Comparison of ENCODE assay signal across 12 mouse cellular contexts in genomic region chr4:150956369-150957105, GRCm38 (mm10). TPM values are rescaled to one million over a fixed set of nuclear protein-coding genes. Genes with fewer than 3 reads are reported as not detected.
A peak's percentile ranks its signal among the peaks of the same experiment; 100 is the strongest.
DNase-seq lines count a peak whose midpoint lies in the region; ATAC-seq and TF ChIP-seq lines count a peak whose summit lies in the region.
"Had no signal": no experiment of that assay in that cellular context is flagged by ENCODE, and none has a peak within 500 bp of the region (broad histone marks: within the 10 kb centered on the region; RNA-seq: fewer than 3 reads in every experiment).

No protein-coding gene starts in this region.

- peak; percentile 20 for DNase-seq in kidney, postnatal 10 days
- DNase-seq in kidney, adult 9 months: no peak
- no peak for DNase-seq in thymus, postnatal 14 days
- DNase-seq in heart, postnatal 25 days (ENCODE audit: low spot score): no peak
- DNase-seq: kidney, adult 2 months; thymus, adult 2 months had no signal

- WGBS in forebrain, embryonic 15.5 days: 35% methylated on average over 13 of the region's 13 CpGs
- WGBS in midbrain, embryonic 15.5 days: 38% methylated on average over 13 of the region's 13 CpGs

- TF ChIP-seq POLR2A in ES-Bruce4 (IDR thresholded peaks at IDR 0.05; ENCODE audit: insufficient read depth, low read length): no peak

- TF ChIP-seq CTCF in ES-Bruce4 (IDR thresholded peaks at IDR 0.05; ENCODE audit: low read depth, low read length): no peak

- no peaks in the 10 kb centered on the region for H3K36me3 ChIP-seq in ES-Bruce4 (ENCODE audit: control insufficient read depth, insufficient read depth, low read length, poor library complexity, severe bottlenecking)
- no peaks in the 10 kb centered on the region for H3K36me3 ChIP-seq in forebrain, embryonic 15.5 days
- no peaks in the 10 kb centered on the region for H3K36me3 ChIP-seq in midbrain, embryonic 15.5 days (replicated peaks)
- H3K36me3 ChIP-seq: G1E; liver, embryonic 15.5 days had no signal

- no peaks in the 10 kb centered on the region for H3K9me3 ChIP-seq in ES-Bruce4 (replicated peaks; ENCODE audit: control insufficient read depth, insufficient read depth, low read length, poor library complexity, severe bottlenecking)
- no peaks in the 10 kb centered on the region for H3K9me3 ChIP-seq in forebrain, embryonic 15.5 days
- no peaks in the 10 kb centered on the region for H3K9me3 ChIP-seq in midbrain, embryonic 15.5 days
- H3K9me3 ChIP-seq: G1E; liver, embryonic 15.5 days had no signal

- H3K4me3 ChIP-seq in ES-Bruce4 (ENCODE audit: low read depth, low read length): peak overlapping the region; percentile 27; the same call in 1 of the 2 replicates
- H3K4me3 ChIP-seq in forebrain, embryonic 15.5 days: no peak overlapping the region
- no peak overlapping the region for H3K4me3 ChIP-seq in midbrain, embryonic 15.5 days
- H3K4me3 ChIP-seq: liver, embryonic 15.5 days had no signal

- no peaks in the 10 kb centered on the region for H3K27me3 ChIP-seq in ES-Bruce4 (ENCODE audit: control insufficient read depth, insufficient read depth, low read length, poor library complexity, severe bottlenecking)
- H3K27me3 ChIP-seq in forebrain, embryonic 15.5 days: no peaks in the 10 kb centered on the region
- no peaks in the 10 kb centered on the region for H3K27me3 ChIP-seq in midbrain, embryonic 15.5 days (replicated peaks)
- H3K27me3 ChIP-seq: liver, embryonic 15.5 days had no signal

- intact Hi-C loops in heart, postnatal 25 days (cut with DNase I): no loop called here

- TF ChIP-seq EP300 in ES-Bruce4 (IDR thresholded peaks at IDR 0.05; ENCODE audit: insufficient read depth, low read depth, low read length): no peak

- ATAC-seq in forebrain, embryonic 15.5 days (replicated peaks): peak; percentile 53
- peak; percentile 76 for ATAC-seq in midbrain, embryonic 15.5 days (replicated peaks)

- no peak overlapping the region for H3K27ac ChIP-seq in ES-Bruce4 (ENCODE audit: insufficient read depth, low read length)
- H3K27ac ChIP-seq in forebrain, embryonic 15.5 days (replicated peaks): peak overlapping the region; percentile 22; the same call in 1 of the 2 replicates
- peak overlapping the region; percentile 67 for H3K27ac ChIP-seq in midbrain, embryonic 15.5 days
- H3K27ac ChIP-seq: liver, embryonic 15.5 days had no signal

- no peak overlapping the region for H3K9ac ChIP-seq in ES-Bruce4 (ENCODE audit: low read depth, poor library complexity, severe bottlenecking)
- H3K9ac ChIP-seq in forebrain, embryonic 15.5 days (replicated peaks): no peak overlapping the region
- no peak overlapping the region for H3K9ac ChIP-seq in midbrain, embryonic 15.5 days
- H3K9ac ChIP-seq: liver, embryonic 15.5 days had no signal

- H3K4me2 ChIP-seq in forebrain, embryonic 15.5 days (replicated peaks): no peak overlapping the region
- H3K4me2 ChIP-seq in midbrain, embryonic 15.5 days: no peak overlapping the region
- H3K4me2 ChIP-seq: liver, embryonic 15.5 days had no signal

- no peaks in the 10 kb centered on the region for H3K4me1 ChIP-seq in ES-Bruce4 (ENCODE audit: control insufficient read depth, insufficient read depth, low read length)
- peaks cover 9% of the 10 kb centered on the region for H3K4me1 ChIP-seq in forebrain, embryonic 15.5 days
- H3K4me1 ChIP-seq in midbrain, embryonic 15.5 days: 0 out of 2 replicates have a peak, but pooled peaks cover 7% of the 10 kb centered on the region
- H3K4me1 ChIP-seq: liver, embryonic 15.5 days had no signal

RNA-seq across cellular contexts. Expression of gene Uts2, which starts 40.4 kb away (rescaled TPM):
- not detected in 2 replicates for polyA plus RNA-seq in ES-Bruce4 (2011; ENCODE audit: insufficient read depth, insufficient read length, low read depth, missing spikeins)
- not detected in 2 replicates for polyA plus RNA-seq in forebrain, embryonic 15.5 days (2015; fragmentation: Nextera tagmentation; extraction: Ambion mirVana)
- polyA plus RNA-seq in midbrain, embryonic 15.5 days (2015; fragmentation: Nextera tagmentation; extraction: Ambion mirVana): not detected in 2 replicates
- total RNA-seq in heart, postnatal 25 days (2021): not detected
- total RNA-seq: G1E had no signal
- polyA plus RNA-seq: G1E; gonadal fat pad, adult 2 months; kidney, adult 2 months; liver, embryonic 15.5 days had no signal

RNA-seq across cellular contexts. Expression of gene Tnfrsf9, which starts 42.2 kb away (rescaled TPM):
- polyA plus RNA-seq in ES-Bruce4 (2011; ENCODE audit: insufficient read depth, insufficient read length, low read depth, missing spikeins): 1.1 and 1.6 TPM in 2 replicates
- polyA plus RNA-seq in forebrain, embryonic 15.5 days (2015; fragmentation: Nextera tagmentation; extraction: Ambion mirVana): 0.19 and 0.29 TPM in 2 replicates
- polyA plus RNA-seq in midbrain, embryonic 15.5 days (2015; fragmentation: Nextera tagmentation; extraction: Ambion mirVana): 0.30 and 0.36 TPM in 2 replicates
- total RNA-seq in heart, postnatal 25 days (2021): under 1 TPM in 1 of 2 experiments, not detected in 1; 0.21 TPM

RNA-seq across cellular contexts. Expression of gene Park7, which starts 42.3 kb away (rescaled TPM):
- 210 and 215 TPM in 2 replicates for polyA plus RNA-seq in ES-Bruce4 (2011; ENCODE audit: insufficient read depth, insufficient read length, low read depth, missing spikeins)
- 381 and 388 TPM in 2 replicates for polyA plus RNA-seq in forebrain, embryonic 15.5 days (2015; fragmentation: Nextera tagmentation; extraction: Ambion mirVana)
- polyA plus RNA-seq in midbrain, embryonic 15.5 days (2015; fragmentation: Nextera tagmentation; extraction: Ambion mirVana): 365 and 370 TPM in 2 replicates
- total RNA-seq in heart, postnatal 25 days (2021): 100 to 1,000 TPM; 232 to 242 TPM
